Mouse (Mus musculus) small intestine, adult 2 months (tissue): ENCODE results near the gene Lpcat3. TPM values are rescaled to one million over a fixed set of nuclear protein-coding genes. Genes with fewer than 3 reads are reported as not detected.
A peak's percentile ranks its signal among the peaks of the same experiment; 100 is the strongest.
"Not testable (repeated sequence)": the region's sequence is repeated elsewhere in the genome, so short reads cannot be mapped to it uniquely, and the experiment has no call there.

Source experiments
- H3K27ac ChIP-seq: fragments of 200-500 bp; 2 replicates; pipeline ENCODE4 v1.5.1; 2012; ENCODE audit warnings: low read depth, low read length, control low read depth, inconsistent platforms; ENCODE audit not compliant: insufficient read depth
- H3K27me3 ChIP-seq: fragments of 200-500 bp; 2 replicates; pipeline ENCODE4 v1.6.1; 2012; ENCODE audit warnings: mild to moderate bottlenecking, moderate library complexity, low read length, inconsistent platforms; ENCODE audit not compliant: control insufficient read depth, insufficient read depth
- H3K36me3 ChIP-seq: fragments of 200-500 bp; 2 replicates; pipeline ENCODE4 v1.6.1; 2012; ENCODE audit warnings: mild to moderate bottlenecking, low read length, control low read depth, inconsistent platforms; ENCODE audit not compliant: control insufficient read depth, insufficient read depth
- H3K4me1 ChIP-seq: fragments of 200-500 bp; 2 replicates; pipeline ENCODE4 v1.6.1; 2012; ENCODE audit warnings: low read length, inconsistent platforms, mixed read lengths; ENCODE audit not compliant: control insufficient read depth, insufficient read depth, insufficient read length
- H3K4me3 ChIP-seq: fragments of 200-500 bp; 2 replicates; pipeline ENCODE4 v1.5.1; 2012; ENCODE audit warnings: low read depth, mild to moderate bottlenecking, control low read depth, inconsistent platforms, low read length, moderate library complexity
- CTCF ChIP-seq: fragments of 200-500 bp; IDR thresholded peaks from 2 replicates; pipeline ENCODE4 v1.5.1; 2012; ENCODE audit warnings: low read depth, mild to moderate bottlenecking, control low read depth, inconsistent platforms, low read length, moderate library complexity, mixed read lengths; ENCODE audit not compliant: insufficient replicate concordance, insufficient read length; ENCODE audit errors: extremely low read depth
- POLR2A ChIP-seq: fragments of 200-500 bp; IDR thresholded peaks from 2 replicates; pipeline ENCODE4 v1.6.1; 2012; ENCODE audit warnings: low read depth, mild to moderate bottlenecking, control low read depth, inconsistent platforms, low read length, moderate library complexity
- WGBS: fragments of 180-500 bp; shearing (Covaris S2); methylation state at CpG from one replicate; pipeline ENCODE4 v1.1.7; 2018; 5-methylcytosine and 5-hydroxymethylcytosine counted together
- polyA plus RNA-seq: library from polyadenylated mRNA; depleted of rRNA; stranded (reverse); fragments of >200 nt; gene quantifications from 2 replicates; pipeline ENCODE4 v1.2.3, GENCODE M21; 2012; rRNA removed

The Lpcat3 gene
- 127 and 323 TPM in 2 replicates for polyA plus RNA-seq

DNA sequence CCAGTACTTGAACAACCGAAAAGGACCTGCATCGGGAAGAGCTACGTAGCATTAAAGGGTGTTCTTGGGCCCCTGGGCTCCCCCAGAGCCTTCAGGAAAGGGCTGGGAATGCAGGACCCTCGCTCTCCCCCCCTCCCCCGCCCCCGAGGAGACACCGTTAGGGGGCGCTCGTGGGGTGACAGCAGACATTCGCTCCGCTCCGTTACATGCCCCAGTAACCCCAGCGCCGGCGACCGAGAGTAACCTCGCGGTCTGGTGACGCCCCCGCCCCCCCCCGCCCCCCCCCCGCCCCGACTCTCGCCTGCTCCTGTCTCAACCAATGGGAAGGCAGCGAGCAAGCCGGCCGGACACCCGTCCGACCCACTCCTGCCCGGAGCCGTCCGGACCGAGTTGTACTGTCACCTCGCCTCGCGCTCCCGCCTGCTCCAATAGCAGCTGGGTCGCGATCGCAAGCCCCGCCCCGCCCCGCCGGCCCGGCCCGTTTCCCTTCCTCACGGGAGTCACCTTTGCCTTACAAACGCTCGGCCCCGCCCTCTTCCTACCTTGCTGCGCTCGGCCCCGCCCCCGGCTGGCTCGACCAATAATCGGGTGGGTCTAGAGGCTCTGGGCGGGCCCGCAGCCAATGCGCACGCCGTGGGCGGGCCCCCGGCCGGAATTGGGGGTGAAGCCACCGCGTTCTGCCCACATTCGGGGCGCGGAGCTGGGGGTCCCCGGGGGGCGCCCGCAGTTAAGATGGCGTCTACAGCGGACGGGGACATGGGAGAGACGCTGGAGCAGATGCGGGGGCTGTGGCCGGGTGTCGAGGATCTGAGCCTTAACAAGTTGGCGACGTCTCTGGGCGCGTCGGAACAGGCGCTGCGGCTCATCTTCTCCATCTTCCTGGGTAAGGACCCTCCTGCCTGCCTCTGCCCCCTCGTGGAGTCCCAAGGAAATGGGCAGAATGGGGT lies at the start of gene Lpcat3:
Gene Lpcat3 (plus strand): TSS at position 551 of the 947 bp plus-strand sequence.
- peaks cover 9% of the 10 kb centered on the region for H3K4me1 ChIP-seq
- peaks cover 3% of the 10 kb centered on the region; the same call in 1 of the 2 replicates for H3K36me3 ChIP-seq
- peak within 1 kb of the TSS; percentile 92 for H3K27ac ChIP-seq
- TF ChIP-seq CTCF (peak; percentile 81), POLR2A (peak; percentile 67)
- under 1% methylated on average over 82 of the region's 87 CpGs for WGBS
- H3K4me3 ChIP-seq = peak within 1 kb of the TSS; percentile 95
- H3K27me3 ChIP-seq = no peaks in the 10 kb centered on the region

- Histone ChIP-seq H3K27me3 (no peaks in the 10 kb centered on the region), H3K4me1 (no peaks in the 10 kb centered on the region), H3K27ac (no peak overlapping the region), H3K4me3 (no peak overlapping the region), H3K36me3 (no peaks in the 10 kb centered on the region)
- 89% methylated on average over 13 of the region's 13 CpGs for WGBS
- TF ChIP-seq CTCF = no peak
- no peak for TF ChIP-seq POLR2A
Measured at GRCm38 (mm10) chr6:124625612-124626011, 37.2 kb upstream of the Lpcat3 start.

- 44% methylated on average over 1 of the region's 1 CpGs for WGBS
- H3K4me3 ChIP-seq, H3K27ac ChIP-seq, H3K4me1 ChIP-seq, H3K36me3 ChIP-seq, H3K27me3 ChIP-seq: not testable (repeated sequence)
Measured at GRCm38 (mm10) chr6:124626184-124626583, 36.6 kb upstream of the Lpcat3 start.

DNA sequence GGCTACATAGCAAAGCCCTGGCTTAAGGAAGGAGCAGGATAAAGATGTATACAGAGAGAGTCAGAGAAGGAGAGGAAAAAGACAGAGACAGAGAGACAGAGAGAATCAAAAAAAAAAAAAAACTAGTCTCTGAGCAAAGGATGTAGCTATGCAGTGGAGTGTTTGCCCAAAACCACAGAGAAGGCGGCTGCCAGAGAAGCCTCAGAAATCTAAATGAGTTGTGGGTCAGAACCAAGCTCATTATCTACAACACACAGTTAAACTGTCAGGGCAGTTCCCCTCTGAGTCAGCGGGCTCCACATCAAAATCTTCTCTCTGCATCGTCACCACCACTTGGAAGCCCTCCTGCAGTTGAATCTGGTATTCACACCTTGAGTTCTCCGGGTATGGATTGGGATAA lies 32.1 kb upstream of the Lpcat3 start:
- Histone ChIP-seq H3K27me3 (no peaks in the 10 kb centered on the region), H3K36me3 (no peaks in the 10 kb centered on the region), H3K4me3 (no peak overlapping the region), H3K4me1 (no peaks in the 10 kb centered on the region), H3K27ac (no peak overlapping the region)
- no peak for TF ChIP-seq CTCF
- TF ChIP-seq POLR2A = no peak
- 79% methylated on average over 4 of the region's 4 CpGs for WGBS

DNA sequence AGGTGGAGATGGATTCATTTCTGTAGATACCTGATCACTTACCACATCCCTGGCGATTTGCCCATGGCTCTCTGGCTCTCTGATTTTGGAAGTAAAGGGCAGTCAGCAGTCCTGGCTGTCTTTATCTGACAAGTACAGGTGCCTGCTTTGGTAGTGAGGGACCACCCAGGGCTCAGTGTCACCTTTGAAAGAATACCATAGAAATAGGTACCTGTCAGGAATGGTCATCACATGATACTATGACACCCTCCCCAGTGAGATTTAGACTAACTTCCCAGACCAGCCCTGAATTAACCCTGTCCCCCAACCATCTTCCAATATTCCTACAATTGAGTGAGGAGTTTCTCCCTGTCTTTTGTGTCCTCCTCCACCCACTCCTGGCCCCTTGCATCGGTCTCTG lies 26.8 kb upstream of the Lpcat3 start, which contains the start of gene C1s2:
Gene C1s2 (minus strand): TSS at position 101 of the 400 bp plus-strand sequence.
- H3K36me3 ChIP-seq, H3K4me1 ChIP-seq, H3K27me3 ChIP-seq, H3K27ac ChIP-seq, H3K4me3 ChIP-seq: not testable (repeated sequence)
- WGBS = 88% methylated on average over 2 of the region's 2 CpGs

DNA sequence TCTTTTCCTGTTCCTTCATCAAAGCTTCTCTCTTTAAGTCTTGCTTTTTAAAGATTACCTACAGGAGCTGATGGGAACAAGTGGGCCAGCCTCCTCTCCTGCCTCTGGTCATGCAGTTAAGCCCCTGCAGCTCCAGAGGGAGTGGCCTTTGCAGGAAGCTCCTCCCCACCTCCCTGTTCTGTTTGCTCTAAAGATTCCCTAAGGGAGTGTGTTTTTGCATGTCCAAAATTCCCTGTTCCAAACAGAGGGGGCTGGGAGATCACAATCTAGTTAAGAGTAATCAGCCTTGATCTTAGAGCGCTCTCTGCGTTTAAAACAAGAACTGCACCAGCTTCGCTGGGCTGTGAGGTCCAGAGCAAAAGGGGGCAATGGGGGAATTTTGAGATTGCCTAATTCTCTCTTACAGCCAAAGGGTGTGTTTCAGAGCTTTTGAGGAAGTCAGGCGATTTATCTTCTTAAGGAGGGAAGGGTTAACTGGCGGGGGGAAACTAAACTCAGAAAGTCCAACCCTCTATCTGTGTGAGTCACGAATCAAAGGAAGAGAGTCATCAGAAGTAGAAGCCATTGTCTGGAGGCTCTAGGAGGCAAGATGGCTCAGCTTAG lies 25.9 kb upstream of the Lpcat3 start:
- H3K36me3 ChIP-seq, H3K4me1 ChIP-seq, H3K27me3 ChIP-seq, H3K27ac ChIP-seq, H3K4me3 ChIP-seq: not testable (repeated sequence)
- 26% methylated on average over 6 of the region's 6 CpGs for WGBS

DNA sequence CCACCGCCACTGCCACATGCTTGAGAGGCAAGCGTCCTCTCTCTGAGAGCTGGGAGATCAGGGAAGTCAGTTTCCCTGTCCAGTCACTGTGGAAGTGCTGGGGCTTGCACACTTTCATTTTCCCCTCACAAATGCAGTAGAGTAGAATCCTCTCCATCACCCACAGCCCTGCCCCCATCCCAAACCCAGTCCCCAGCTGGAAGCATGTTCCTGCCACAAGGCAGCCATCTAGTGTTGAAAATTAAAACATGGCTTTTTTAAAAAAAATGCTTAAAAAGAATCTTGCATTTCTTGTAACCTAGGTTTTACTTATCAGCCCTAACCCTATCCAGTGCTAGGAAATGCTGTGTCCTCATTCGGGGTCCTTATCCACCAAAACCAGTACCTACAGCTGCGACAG lies 22.8 kb upstream of the Lpcat3 start:
- H3K27me3 ChIP-seq = no peaks in the 10 kb centered on the region
- H3K27ac ChIP-seq = no peak overlapping the region
- H3K4me1 ChIP-seq = no peaks in the 10 kb centered on the region
- H3K4me3 ChIP-seq = no peak overlapping the region
- no peak for TF ChIP-seq POLR2A
- no peak for TF ChIP-seq CTCF
- 79% methylated on average over 4 of the region's 4 CpGs for WGBS
- H3K36me3 ChIP-seq = no peaks in the 10 kb centered on the region

- no peak overlapping the region for H3K27ac ChIP-seq
- H3K27me3 ChIP-seq = no peaks in the 10 kb centered on the region
- 35% methylated on average over 8 of the region's 8 CpGs for WGBS
- 0 out of 2 replicates have a peak, but pooled peaks cover under 1% of the 10 kb centered on the region for H3K4me1 ChIP-seq
- peak; percentile 79; the same call in 1 of the 2 replicates for TF ChIP-seq CTCF
- no peak for TF ChIP-seq POLR2A
- no peaks in the 10 kb centered on the region for H3K36me3 ChIP-seq
- no peak overlapping the region for H3K4me3 ChIP-seq
Measured at GRCm38 (mm10) chr6:124640997-124641396, 21.8 kb upstream of the Lpcat3 start.
